Mouse (Mus musculus) small intestine, adult 2 months (tissue): ENCODE results near the gene Arpc3.

Experiments
- CTCF ChIP-seq: fragments of 200-500 bp; IDR thresholded peaks from 2 replicates; pipeline ENCODE4 v1.5.1; 2012; ENCODE audit warnings: low read depth, mild to moderate bottlenecking, control low read depth, inconsistent platforms, low read length, moderate library complexity, mixed read lengths; ENCODE audit not compliant: insufficient replicate concordance, insufficient read length; ENCODE audit errors: extremely low read depth
- POLR2A ChIP-seq: fragments of 200-500 bp; IDR thresholded peaks from 2 replicates; pipeline ENCODE4 v1.6.1; 2012; ENCODE audit warnings: low read depth, mild to moderate bottlenecking, control low read depth, inconsistent platforms, low read length, moderate library complexity

DNA sequence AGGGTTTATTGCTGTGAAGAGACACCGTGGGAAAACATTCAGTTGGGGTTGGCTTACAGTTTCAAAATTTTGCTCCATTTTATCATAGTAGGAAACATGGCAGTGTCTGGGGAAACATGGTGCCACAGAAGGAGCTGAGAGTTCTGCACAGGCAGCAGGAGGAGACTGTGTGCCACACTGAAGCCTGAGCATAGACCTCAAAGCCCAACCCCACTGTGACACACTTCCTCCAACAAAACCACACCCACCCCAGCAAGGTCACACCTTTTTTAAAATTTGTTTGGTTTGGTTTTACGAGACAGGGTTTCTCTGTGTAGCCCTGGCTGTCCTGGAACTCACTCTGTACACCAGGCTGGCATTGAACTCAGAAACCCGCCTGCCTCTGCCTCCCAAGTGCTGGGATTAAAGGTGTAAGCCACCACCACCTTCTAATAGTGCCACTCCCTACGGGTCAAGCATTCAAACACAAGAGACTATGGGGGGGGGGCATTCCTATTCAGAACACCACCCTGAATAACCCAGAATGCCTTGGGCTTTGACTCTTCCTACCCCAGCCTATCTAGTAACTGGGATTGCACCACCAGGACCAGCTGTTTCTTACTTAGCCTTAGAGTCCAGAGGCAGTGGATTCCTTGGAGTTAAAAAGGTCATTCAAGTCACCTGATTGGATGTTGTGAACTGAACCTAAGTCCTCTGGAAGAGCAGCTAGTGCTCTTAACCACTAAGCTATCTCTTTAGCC lies 38.5 kb downstream of the Arpc3 start:
- no peak for TF ChIP-seq CTCF
- TF ChIP-seq POLR2A = no peak
